Mouse (Mus musculus) mouse embryonic stem cell (cell line): ENCODE measurements around the gene Clpb.
"Not testable (repeated sequence)": the region's sequence is repeated elsewhere in the genome, so short reads cannot be mapped to it uniquely, and the experiment has no call there.

ENCODE experiments used
- in situ Hi-C, 2 experiments: fragments of 300-500 bp; cut with MboI; formaldehyde crosslinking; loops; 1 replicate in 1 of 2; 3 replicates in 1 of 2; pipeline ENCODE4 v1.14.3; 2019 to 2020; ENCODE audit warnings: low sequenced_read_pairs in 2 of 2, low pct_unique_long_range_greater_than_20kb in 1 of 2, mixed read lengths in 1 of 2; ENCODE audit not compliant: unreplicated experiment in 1 of 2

Gene Clpb

GRCm38 (mm10) chr7:101663514-101664159 is at the start of gene Clpb:
TSS of gene Clpb (plus strand) at chr7:101663633.
- in situ Hi-C loops: loop anchor here (5.0 to 25.0 kb wide), 3 partner anchors 134 to 424 kb away; partner anchors contain the start of gene Trpc2 (in 2 of the 2)

GRCm38 (mm10) chr7:101615406-101615805 is 48.0 kb upstream of the Clpb start:
- in situ Hi-C loops: no loop called here

- in situ Hi-C loops: no loop called here
Observed at GRCm38 (mm10) chr7:101616136-101616835, 47.1 kb upstream of the Clpb start.

DNA sequence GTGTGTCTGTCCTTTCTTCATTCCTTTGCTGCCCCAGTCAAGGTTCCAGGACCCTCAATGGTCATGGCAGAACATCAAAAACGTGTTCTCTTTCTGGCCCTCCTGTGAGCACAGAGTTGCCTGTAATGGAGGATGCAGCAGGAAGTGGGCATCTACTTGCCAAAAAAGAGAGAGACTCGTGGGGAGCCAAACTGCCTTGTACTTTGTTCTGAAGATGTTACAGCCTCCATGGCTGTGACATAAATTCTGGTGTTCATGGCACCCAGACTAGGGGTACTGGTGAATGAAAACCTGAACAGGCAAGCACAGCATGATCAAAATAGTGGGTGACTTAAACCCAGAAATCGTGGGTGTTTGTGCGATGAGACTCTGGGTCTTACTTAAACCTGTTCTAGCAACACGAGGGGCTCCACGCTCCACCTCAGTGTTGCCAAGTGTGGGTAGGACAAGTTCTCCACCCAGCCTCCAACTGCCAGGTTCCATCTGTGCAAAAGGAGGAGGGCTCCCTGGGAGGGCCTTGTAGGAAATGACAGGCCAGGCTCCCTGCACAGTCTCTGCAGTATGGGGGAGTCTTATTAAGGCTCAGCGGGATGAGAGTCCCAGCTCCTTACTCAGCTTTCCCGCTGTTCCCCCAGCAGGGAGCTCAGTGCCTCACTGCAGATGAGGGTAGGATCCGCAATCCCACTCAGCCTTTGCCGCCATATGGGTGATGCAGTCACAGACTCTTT is 45.8 kb upstream of the Clpb start:
- in situ Hi-C loops: no loop called here

- in situ Hi-C loops: no loop called here
Observed at GRCm38 (mm10) chr7:101618273-101618672, 45.2 kb upstream of the Clpb start.

- in situ Hi-C loops: no loop called here
Observed at GRCm38 (mm10) chr7:101620373-101620772, 43.1 kb upstream of the Clpb start.

GRCm38 (mm10) chr7:101621861-101622260 is 41.6 kb upstream of the Clpb start:
- in situ Hi-C loops: not testable (repeated sequence)

- in situ Hi-C loops: no loop called here
Observed at GRCm38 (mm10) chr7:101624283-101624682, 39.1 kb upstream of the Clpb start.

DNA sequence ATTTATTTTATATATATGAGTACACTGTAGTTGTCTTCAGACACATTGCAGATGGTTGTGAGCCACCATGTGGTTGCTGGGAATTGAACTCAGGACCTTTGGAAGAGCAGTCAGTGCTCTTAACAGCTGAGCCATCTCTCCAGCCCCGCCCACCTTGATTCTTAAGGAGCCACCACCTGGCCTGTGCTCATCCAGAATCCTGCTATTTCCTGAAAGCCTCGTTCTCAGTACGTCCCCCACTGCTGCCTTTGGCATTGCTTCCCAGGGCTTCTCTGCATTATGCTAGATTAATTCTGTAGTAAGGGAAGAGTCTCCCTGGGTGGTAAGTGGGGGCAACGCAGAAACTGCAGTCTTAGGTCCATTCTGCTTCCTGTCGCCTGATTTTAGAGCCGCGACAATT is 36.3 kb upstream of the Clpb start:
- in situ Hi-C loops: not testable (repeated sequence)

DNA sequence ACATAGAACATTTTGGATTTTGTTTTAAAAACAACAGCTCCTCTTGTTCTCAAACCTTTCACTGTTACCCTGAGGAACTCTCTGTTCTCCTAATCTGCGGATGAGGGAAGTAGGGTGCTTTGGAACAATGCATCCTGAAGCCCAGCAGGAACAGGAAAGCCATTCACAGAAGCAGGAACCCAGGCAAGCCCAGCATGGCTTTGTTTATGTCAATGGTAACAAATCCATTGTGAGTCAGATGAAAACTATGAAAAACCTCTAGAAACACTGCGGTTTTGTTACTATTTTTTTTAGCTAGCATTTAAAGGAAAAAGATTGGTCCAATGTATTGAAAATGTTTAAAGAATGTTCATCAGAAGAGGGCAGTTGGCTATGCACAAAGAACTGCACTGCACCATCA is 35.0 kb upstream of the Clpb start:
- in situ Hi-C loops: no loop called here

DNA sequence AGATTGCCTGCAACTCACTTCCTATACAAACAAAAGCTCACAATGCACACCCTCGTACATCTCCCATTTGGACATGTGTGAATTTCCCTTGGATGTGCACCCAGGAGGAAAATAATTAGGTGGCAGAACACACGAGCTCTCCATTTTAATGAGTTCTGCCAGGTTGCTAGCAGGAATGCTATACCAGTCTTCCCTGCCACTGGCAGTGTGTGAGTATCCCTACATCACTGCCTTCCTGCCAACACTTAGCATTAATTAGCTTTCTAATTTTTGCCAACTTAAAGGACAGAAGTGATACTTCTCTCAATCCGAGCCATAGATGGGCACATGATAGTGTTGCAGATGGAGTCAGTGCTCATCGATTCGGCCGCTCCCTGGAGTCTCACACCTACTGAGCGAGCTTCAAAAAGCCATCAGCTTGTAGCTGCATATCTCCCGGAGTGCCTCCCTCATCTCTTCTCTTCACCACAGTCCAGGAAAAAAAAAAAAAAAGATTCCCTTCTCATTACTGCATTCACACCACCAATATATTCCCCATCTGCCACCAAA is 29.7 kb upstream of the Clpb start:
- in situ Hi-C loops: no loop called here

GRCm38 (mm10) chr7:101634513-101634912 is 28.9 kb upstream of the Clpb start:
- in situ Hi-C loops: no loop called here

DNA sequence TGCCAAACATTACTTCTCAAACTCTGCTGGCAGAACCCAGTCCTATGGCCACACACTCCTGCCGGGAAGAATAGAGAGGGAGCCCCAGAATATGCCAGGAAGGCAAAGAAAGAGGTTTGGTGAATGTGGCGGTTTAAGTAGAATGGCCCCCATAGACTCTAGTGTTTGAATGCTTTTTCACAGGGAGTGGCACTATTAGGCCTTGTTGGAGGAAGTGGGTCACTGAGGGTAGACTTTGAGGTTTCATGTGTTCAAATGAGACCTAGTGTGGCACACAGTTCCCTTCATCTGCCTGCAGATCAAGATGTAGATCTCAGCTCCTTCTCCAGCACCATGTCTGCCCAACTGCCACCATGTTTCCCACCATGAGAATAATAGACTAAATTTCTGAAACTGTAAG is 27.4 kb upstream of the Clpb start:
- in situ Hi-C loops: no loop called here

GRCm38 (mm10) chr7:101643879-101644278 is 19.6 kb upstream of the Clpb start:
- in situ Hi-C loops: no loop called here

DNA sequence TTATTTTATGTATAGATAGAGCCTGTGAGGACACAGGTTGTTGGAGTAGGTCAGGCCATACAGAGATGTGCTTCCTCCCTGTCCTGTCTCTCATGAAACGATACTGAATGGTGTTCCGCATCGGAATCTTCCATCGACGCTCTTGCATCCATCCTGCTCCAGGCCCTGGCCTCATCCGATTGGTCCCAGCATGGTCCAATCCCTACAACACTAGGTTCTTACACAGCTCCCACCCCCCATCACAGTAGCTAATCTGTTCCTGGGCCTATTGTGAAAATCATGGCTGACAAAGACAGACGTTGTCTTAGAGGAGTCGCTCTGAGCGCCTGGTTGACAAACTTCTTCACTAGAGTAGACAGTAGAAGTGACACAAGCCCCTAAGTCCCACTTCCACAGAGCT is 13.7 kb upstream of the Clpb start:
- in situ Hi-C loops: loop anchor here (25.0 kb wide), 1 partner anchor 438 kb away; the partner anchor contains the start of gene Trpc2 (in 2 of the 2)

- in situ Hi-C loops: loop anchor here (25.0 kb wide), 1 partner anchor 437 kb away; the partner anchor contains the start of gene Trpc2 (in 2 of the 2)
Observed at GRCm38 (mm10) chr7:101650565-101650964, 12.9 kb upstream of the Clpb start.

GRCm38 (mm10) chr7:101653681-101654209 is 9.7 kb upstream of the Clpb start:
- in situ Hi-C loops: loop anchor here (25.0 kb wide), 1 partner anchor 434 kb away; the partner anchor contains the start of gene Trpc2 (in 2 of the 2)

DNA sequence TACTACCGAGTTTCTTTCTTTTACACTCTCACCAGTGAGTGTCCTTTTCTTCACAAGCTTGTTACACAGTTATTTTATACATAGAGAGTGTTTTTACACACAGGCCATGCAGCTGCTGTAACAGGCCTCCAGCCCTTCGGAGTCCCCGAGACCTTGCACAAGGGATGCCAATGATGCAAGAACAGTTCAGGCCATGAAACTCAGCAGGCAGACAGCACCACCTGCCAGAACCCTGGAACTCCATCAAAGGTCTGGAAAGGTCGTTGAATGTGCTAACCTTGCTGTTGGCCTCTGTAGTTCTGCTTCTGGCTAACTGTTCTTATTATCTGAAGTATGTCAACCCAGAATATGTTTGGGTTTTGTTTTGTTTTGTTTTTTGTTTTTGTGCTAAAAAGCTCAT is 8.5 kb upstream of the Clpb start:
- in situ Hi-C loops: loop anchor here (25.0 kb wide), 1 partner anchor 432 kb away; the partner anchor contains the start of gene Trpc2 (in 2 of the 2)
